Mouse (Mus musculus) frontal cortex, postnatal 36 days (tissue): ENCODE measurements around the gene Nccrp1.
"Not testable (repeated sequence)": the region's sequence is repeated elsewhere in the genome, so short reads cannot be mapped to it uniquely, and the experiment has no call there.

ENCODE experiments used
- DNase-seq, 2 experiments: peaks; one replicate each; pipeline ENCODE4 v3.0.0; 2022; ENCODE audit warnings: low spot score in 2 of 2

The Nccrp1 gene

GRCm38 (mm10) chr7:28522536-28522935 is 24.5 kb downstream of the Nccrp1 start, which contains the start of gene Ifnl3:
Gene Ifnl3 (plus strand): TSS chr7:28522836.
- DNase-seq, result not testable (repeated sequence)

GRCm38 (mm10) chr7:28511441-28511840 is 35.6 kb downstream of the Nccrp1 start:
- DNase-seq, result no peak

GRCm38 (mm10) chr7:28510405-28510974 is 36.6 kb downstream of the Nccrp1 start, which contains the start of gene Ifnl2:
Gene Ifnl2 (minus strand): TSS chr7:28510455.
- DNase-seq, result not testable (repeated sequence)

- not testable (repeated sequence) for DNase-seq
These were observed 37.9 kb downstream of the Nccrp1 start for GRCm38 (mm10) chr7:28509121-28509520.

- DNase-seq, result no peak
These were observed 41.5 kb downstream of the Nccrp1 start for GRCm38 (mm10) chr7:28505585-28505984.

GRCm38 (mm10) chr7:28495426-28495825 is 51.6 kb downstream of the Nccrp1 start:
- DNase-seq, result no peak
